Mouse (Mus musculus): ENCODE results near the gene Arhgef10l.

Arhgef10l gene

DNA sequence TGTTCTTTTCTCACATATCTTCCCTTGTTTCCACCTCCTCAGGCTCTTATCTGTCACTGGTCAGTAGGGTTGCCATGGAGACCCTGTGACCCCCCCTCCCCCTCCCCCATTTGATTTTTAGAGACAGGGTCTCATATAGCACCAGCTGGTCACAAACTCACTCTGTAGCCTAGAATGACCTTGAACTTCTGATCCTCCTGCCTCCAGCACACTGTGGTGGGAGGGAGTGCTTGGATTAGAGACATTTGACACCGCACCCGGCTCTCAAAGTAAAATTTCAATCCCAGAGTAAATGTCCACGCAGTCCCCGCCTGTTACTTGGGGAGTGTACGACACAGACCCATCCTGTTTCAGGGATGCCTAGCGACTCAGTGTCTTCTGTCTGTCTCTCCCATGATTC is 51.7 kb downstream of the Arhgef10l start:
- in situ Hi-C loops (cut with MboI; ENCODE audit: low sequenced_read_pairs): no loop called here

DNA sequence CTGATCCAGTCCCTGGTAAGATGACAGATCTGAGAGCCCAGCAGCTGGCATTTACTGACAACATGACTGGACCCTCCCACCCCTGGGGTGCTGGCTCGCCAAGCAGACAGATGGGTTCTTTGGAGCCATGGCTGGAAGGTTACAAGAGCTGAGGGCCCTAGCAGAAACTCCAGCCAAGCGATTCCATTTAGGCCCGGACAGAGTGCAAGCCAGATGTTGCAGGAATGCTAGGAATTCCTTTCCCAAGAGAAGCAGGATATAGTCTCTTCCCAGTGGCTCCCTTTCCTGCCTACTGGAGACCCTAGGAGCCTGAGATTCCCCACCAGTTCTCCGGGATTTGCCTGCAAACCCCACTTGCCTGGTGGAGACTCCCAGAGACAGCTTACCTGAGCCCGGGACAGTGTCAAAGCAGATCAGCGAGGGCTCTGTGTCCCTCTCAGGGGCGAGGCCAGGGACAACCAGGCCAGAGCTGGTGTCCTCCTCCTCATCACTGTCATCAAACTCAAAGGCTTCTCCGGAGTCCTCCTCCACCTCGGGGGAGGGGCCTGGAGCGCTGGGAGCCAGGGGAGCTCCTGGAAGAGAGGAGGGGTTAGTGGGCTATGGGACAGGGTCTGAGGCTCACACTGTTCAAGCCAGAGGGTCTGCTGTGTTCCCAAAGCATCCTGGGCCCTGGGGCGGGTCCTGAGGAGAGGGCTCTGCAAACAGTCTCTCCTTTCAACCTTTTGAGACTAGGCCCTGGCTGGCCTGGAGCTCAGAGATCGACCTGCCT is 54.8 kb downstream of the Arhgef10l start:
- in situ Hi-C loops (cut with MboI; ENCODE audit: low sequenced_read_pairs): no loop called here

- in situ Hi-C loops (cut with MboI; ENCODE audit: low sequenced_read_pairs): no loop called here
Measured at GRCm38 (mm10) chr4:140608228-140608720, 57.5 kb downstream of the Arhgef10l start.

- in situ Hi-C loops (cut with MboI; ENCODE audit: low sequenced_read_pairs): no loop called here
Measured at GRCm38 (mm10) chr4:140606779-140607178, 59.0 kb downstream of the Arhgef10l start.

- in situ Hi-C loops (cut with MboI; ENCODE audit: low sequenced_read_pairs): no loop called here
Measured at GRCm38 (mm10) chr4:140606197-140606596, 59.6 kb downstream of the Arhgef10l start.

DNA sequence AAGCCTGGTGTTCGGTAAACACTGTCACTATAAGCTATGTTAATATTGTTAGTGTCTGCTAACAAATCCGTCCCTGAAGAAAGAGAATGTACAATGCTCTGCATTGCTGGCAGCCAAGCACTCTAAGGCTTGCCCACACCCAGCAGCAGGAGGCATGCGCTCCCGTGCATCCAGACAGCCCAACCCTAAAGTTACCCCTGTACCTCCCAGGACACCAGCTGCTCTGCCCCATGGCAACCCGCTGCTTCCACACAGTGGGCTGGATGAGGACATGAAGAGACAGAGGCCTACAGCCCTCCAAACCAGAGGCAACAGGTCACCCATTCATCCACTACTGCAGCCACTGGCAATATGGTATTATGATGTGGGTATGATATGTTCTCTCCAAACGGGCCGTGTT is 60.0 kb downstream of the Arhgef10l start:
- in situ Hi-C loops (cut with MboI; ENCODE audit: low sequenced_read_pairs): no loop called here

DNA sequence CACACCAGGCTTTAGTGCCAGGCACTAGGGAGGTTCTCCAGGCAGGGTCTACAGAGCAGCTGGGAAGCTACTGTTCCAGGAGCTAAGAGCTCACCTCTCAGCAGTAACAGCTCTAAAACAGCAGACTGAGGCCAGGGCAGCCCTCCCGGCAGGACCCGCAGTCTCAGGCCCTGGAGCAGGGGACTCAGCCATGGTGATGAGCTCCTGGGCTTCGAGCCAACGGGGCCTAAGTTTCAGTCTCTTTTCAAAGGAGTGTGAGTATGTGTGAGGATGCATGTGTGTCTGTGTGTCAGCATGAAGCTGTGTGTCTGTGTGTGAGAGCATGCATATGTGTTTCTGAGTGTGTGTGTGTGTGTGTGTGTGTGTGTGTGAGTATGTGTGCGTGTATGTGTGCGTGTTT is 60.6 kb downstream of the Arhgef10l start:
- in situ Hi-C loops (cut with MboI; ENCODE audit: low sequenced_read_pairs): no loop called here

GRCm38 (mm10) chr4:140604541-140604940 is 61.3 kb downstream of the Arhgef10l start:
- in situ Hi-C loops (cut with MboI; ENCODE audit: low sequenced_read_pairs): no loop called here

DNA sequence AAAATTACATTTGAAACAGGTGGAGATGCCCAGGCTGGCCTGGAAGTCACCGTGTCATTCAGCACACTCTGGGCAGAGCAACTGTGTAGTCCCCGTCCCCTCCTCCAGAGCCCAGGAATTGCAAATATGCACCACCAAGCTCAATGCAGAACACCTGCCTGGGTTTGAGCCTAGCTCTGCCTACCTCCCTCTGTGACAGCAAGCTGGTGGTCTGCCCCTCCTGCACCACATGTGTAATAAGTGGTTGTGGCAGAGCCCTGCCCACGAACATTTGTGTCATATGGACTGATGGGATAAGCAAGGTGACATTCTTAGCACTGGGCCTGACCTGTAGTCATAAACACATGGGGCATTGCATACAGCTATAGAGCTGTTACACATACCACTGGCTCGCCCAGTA is 63.8 kb downstream of the Arhgef10l start:
- in situ Hi-C loops (cut with MboI; ENCODE audit: low sequenced_read_pairs): no loop called here

GRCm38 (mm10) chr4:140601153-140601552 is 64.7 kb downstream of the Arhgef10l start:
- in situ Hi-C loops (cut with MboI; ENCODE audit: low sequenced_read_pairs): no loop called here

GRCm38 (mm10) chr4:140598846-140599245 is 67.0 kb downstream of the Arhgef10l start:
- in situ Hi-C loops (cut with MboI; ENCODE audit: low sequenced_read_pairs): no loop called here

DNA sequence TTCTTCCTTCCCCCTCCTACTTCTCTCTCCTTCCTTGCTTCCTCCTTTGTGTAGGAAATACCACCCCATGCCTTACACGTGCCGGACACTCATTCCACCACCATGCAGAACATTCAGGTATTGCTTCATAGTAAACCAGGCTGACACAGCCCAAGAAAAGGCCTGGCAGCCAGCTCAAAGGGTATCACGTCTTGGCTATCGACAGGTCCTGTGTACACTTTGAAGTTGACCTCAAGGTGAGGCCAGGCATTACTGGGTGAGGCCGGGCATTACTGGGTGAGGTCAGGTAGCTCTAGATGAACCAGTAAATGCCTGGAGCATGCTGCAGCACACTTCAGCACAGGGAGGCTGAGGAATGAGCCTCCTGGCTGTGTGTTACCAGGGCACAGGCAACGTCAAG is 67.9 kb downstream of the Arhgef10l start:
- in situ Hi-C loops (cut with MboI; ENCODE audit: low sequenced_read_pairs): no loop called here

DNA sequence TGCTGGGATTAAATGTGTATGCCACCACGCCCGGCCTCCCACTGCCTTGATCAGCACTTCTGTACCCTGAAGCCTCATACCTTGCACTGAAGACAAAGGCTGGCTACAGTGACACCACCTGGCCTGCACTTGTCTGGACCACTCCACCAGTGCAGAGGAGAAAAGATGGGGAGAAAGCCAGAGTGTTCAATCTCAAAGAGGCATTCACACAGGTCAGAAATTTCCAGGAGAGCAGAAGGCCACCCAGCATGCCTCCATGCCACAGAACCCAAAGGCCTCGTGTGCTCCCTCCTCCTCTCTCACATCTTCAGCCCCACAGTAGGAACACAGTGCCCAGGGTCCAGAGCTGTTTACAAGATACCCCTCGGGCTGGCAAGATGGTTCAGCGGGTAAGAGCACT is 68.4 kb downstream of the Arhgef10l start:
- in situ Hi-C loops (cut with MboI; ENCODE audit: low sequenced_read_pairs): no loop called here

GRCm38 (mm10) chr4:140593771-140594505 is 71.9 kb downstream of the Arhgef10l start:
- in situ Hi-C loops (cut with MboI; ENCODE audit: low sequenced_read_pairs): no loop called here

GRCm38 (mm10) chr4:140592990-140593770 is 72.6 kb downstream of the Arhgef10l start:
- in situ Hi-C loops (cut with MboI; ENCODE audit: low sequenced_read_pairs): no loop called here

DNA sequence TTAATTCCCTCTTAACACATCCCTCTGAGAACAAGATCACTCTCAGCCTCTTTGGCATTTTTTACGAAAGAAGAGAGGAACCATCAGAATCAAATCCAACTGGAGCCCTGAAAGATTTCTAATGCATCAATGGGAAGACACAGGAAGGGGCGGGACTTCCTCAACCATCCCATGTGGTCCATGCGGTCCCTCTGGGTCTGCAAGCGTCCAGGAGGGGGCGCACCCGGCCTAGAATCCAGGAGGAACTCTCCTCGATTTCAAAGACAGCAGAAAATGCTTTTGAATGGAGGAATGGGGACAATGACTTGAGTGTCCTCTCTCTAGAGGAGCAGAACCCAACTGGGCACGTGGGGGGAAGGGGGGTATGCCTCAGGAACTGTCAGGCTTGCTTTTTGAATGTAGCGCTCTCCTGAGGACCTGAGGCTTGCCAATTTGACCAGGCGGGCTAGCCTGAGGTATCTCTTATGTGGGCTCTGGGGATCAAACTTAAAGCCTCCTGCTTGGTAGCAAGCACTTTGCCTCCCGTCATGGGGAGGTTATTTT is 73.5 kb downstream of the Arhgef10l start:
- in situ Hi-C loops (cut with MboI; ENCODE audit: low sequenced_read_pairs): no loop called here

DNA sequence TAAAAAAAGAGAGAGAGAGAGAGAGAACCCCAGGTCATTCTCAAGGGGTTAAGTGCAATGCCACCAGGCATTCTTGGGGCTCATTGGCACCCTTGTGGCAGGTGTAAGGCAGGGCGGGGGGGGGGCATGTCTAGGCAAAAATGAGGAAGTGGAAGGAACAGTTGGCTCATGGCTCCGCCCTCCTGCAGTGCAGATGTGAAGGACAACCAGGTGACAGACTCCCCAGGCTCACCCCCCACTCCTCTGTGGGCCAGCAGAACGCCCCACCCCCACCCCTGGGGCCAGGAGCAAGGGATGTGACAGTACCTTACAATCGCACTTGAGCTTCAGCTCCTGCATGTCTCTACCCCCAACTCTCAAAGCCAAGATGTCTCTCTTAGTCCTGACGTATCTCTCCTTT is 79.3 kb downstream of the Arhgef10l start:
- in situ Hi-C loops (cut with MboI; ENCODE audit: low sequenced_read_pairs): no loop called here

GRCm38 (mm10) chr4:140584240-140584639 is 81.6 kb downstream of the Arhgef10l start:
- in situ Hi-C loops (cut with MboI; ENCODE audit: low sequenced_read_pairs): no loop called here

DNA sequence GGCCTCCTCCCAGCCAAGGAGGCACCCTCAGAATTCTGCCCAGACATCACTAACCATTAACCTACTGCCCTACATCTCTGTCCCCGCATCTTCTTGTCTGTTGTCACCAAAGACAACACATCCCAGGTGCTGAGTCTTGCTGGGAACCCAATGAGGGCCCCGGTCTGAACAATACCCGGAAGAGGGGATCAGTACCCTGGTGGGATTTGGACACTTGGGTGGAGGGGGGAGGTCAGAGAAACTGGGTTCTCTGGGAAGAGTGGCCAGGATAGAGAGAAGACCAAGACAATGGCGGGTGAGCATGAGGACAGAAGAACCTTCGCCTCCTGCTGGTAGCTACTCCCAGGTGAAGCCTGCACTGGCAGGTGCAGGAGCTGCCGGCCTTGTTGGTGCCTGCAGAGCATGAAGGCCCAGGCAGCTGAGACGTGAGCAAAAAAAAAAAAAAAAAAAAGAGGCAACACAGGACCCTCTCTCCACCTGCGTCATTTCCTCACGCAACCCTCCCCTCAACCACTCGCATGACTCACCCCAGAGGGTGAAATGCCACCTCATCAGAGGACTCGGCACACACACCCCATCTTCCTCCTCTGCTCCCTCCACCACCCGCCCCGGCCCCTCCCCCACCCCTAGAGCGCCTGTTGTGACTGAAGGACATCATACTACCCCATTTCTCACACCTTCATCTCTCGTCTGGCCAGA is 83.3 kb downstream of the Arhgef10l start:
- in situ Hi-C loops (cut with MboI; ENCODE audit: low sequenced_read_pairs): no loop called here

DNA sequence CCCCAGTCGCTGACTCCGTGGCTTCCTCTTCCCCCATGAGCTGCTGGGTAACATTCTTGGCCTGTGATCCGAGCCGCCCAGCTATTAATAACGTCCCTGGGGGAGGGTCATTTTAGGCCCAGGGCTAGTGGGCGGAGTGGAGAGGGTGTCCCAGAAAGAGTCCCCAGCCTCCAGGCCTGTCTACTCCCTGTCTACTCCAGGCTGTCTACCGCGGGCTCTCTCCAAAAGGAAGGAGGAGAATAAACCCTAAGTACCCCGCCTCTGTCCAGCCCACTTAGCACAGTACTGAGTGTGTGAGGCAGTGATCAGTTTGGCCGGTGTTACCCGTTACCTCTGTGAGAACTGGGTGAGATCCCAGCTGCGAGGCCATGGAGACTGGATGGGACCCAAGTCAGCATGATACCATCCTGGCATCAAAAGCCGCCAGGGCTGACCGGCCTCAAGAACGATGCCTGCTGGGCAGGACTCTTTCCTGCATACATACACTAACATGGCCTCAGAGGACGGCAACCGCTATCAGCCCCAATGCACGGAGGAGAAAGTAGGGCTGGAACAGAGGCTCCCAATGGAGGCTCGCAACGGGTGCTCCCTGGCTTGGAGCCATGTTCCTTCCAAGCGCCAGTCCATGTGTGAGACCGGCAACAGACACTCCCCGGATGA is 84.0 kb downstream of the Arhgef10l start:
- in situ Hi-C loops (cut with MboI; ENCODE audit: low sequenced_read_pairs): no loop called here
